Mouse (Mus musculus): Measurements from ENCODE around the gene Phox2a.
A peak's percentile ranks its signal among the peaks of the same experiment; 100 is the strongest.

Phox2a gene

DNA sequence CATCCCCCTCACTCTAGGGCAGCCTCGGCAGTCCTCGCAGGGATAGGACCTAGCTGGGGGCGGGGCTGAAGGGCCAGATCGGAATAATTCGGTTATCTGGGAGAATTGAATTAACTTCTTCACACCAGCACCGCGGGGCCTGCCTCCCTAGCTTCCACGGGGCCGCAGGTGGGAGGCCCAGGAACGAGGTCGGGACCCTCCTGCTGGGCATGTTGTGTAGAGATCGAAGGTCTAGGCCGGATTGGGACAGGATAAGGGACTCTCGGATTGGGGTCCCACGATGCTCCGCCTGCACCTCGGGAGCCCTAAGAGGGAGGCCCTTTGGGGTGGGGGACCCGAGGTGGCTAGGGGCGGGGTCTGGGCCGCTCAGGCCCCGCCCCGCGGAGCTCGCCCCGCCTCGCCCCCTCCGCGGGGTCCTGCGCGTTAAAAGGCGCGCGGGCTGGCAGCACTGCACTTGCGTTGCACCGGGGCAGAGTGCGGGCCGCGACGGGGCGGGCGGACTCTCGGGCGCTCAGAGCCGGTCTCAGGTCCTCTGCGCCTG lies at the start of gene Phox2a:
Gene Phox2a (plus strand): TSS at position 453 of the 541 bp plus-strand sequence.
- DNase-seq, result no peak

DNA sequence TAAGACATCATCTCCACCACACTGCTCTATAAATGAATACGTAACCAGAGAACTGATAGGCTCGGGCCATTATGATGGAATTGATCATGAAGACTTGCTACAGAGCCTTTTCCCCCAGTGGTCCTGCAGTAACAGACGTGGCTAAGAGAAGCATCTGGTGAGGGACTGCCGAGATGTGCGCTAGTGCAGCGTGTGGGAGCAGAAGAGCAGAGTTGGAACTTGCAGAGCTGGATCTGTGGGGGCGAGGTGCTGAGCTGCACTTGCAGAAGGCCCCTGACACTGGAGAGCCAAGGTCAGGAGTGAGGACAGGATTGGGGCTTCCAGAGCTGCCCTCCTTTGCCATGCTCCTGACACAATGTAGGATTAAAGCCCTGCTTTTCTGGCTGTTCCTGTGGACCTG lies 48.1 kb upstream of the Phox2a start:
- DNase-seq, result no peak

DNA sequence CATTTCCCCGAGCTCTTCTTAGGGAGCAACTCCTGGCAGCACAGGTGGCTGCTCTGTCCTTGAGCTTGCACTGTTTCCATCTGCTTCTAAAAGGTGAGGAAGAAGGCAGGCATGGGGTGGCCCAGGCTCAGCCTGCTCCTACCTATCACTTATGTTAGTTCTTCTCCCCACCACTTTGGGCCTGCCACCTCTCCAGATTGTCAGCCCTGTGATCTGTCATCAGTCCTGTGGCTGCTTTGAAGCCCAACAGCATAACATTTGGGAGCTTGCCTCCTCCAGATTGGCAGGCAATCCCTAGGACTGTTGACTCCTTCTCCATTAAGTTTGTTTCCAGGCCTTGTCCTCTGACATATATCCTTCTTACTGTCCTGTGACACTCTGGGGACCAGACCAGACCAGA lies 46.5 kb upstream of the Phox2a start:
- DNase-seq, result no peak

DNA sequence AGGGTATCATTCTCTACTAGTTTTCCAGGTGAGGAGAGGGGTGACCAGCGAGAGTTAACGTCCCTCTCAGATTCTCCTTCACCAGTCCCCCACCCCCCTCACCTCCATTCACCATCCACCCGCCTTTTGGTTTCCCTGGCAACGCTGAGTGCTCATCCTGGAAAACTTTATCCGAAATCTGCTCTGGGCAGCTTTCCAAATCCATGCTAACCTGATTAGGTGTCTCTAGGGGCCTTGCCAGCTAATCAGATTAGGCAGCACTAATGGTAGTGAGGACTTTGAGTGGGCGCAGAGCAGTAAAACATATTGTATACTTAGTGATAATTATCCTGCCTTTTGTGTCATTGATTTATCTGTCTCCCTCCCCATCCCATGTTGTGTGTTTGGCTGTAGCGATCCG lies 45.4 kb upstream of the Phox2a start:
- no peak for DNase-seq

DNA sequence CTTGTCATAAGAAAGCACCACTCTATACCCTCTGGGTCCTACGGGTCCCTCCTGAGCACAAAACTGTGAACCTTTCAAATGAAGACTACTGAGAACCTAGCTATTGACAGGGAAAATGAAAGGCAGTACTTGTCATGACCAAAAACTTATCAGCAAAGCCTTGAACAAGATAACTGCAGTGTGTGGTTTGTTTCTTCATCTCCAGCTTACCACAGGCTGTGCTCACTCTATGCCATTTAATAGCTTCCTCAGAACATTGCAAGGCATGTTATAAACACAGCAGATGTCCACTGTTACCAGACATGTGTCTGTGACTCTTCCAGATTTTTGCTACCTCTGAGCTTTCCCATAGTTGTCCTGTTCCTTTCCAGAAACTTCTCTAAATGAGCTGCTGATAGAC lies 41.1 kb upstream of the Phox2a start:
- DNase-seq, result no peak

DNA sequence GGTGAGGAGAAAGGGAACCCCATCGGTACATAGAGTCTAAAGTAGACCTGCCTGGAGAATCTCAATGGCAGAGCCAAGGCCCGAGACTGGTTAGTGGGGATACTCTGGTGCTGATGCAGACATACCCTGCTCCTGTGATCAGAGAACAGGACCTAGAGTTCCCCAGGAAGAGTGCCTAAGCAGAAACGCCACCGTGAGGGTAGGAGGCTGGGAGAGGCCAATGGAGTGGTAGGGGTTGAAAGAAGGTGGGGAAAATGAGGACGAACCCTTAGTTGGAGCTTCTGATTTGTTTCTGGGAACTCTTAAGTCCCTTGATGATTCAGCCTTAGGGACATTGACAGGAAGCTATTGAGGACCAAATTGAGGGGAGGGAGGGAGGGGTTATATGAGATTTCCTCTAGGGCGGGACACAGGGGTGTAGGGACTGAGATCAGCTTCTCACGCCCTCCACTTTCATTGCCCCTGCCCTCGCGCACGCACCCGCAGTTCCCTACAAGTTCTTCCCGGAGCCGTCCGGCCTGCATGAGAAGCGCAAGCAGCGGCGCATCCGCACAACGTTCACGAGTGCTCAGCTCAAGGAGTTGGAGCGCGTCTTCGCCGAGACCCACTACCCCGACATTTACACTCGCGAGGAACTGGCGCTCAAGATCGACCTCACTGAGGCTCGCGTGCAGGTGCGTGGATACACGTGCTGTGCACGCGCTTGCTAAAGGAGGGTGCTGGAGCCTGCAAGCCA lies 2.4 kb downstream of the Phox2a start:
- no peak for DNase-seq

DNA sequence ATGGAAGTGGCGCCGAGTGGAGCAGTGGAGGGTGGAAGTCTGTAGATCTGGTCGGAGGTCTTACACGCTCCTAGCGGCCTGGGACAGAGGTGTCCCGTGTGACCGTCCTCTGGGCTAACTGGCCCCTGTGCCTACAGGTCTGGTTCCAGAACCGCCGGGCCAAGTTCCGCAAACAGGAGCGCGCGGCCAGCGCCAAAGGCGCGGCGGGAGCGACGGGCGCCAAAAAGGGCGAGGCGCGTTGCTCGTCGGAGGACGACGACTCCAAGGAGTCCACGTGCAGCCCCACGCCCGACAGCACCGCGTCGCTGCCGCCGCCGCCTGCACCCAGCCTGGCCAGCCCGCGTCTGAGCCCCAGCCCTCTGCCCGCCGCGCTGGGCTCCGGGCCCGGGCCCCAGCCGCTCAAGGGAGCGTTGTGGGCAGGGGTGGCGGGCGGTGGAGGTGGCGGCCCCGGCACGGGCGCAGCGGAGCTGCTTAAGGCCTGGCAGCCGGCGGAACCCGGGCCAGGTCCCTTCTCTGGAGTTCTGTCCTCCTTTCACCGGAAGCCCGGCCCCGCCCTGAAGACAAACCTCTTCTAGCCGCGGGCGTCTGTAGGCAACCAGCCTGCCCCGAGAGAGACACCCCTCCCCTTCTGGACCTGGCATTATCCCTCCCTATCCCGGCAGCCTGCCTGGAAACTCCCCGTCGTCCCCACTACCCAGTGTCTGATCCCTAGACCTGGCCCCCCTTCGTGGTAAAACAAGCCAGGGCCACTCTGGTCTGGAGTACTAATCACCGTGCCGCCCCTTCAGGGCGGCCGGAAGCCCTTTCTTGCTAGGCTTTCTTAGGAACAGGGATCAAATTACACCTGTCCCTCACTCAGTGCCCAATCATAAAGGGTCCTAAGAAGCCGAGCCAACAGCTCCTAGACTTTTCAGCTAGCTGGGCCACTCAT lies 3.7 kb downstream of the Phox2a start:
- no peak for DNase-seq

DNA sequence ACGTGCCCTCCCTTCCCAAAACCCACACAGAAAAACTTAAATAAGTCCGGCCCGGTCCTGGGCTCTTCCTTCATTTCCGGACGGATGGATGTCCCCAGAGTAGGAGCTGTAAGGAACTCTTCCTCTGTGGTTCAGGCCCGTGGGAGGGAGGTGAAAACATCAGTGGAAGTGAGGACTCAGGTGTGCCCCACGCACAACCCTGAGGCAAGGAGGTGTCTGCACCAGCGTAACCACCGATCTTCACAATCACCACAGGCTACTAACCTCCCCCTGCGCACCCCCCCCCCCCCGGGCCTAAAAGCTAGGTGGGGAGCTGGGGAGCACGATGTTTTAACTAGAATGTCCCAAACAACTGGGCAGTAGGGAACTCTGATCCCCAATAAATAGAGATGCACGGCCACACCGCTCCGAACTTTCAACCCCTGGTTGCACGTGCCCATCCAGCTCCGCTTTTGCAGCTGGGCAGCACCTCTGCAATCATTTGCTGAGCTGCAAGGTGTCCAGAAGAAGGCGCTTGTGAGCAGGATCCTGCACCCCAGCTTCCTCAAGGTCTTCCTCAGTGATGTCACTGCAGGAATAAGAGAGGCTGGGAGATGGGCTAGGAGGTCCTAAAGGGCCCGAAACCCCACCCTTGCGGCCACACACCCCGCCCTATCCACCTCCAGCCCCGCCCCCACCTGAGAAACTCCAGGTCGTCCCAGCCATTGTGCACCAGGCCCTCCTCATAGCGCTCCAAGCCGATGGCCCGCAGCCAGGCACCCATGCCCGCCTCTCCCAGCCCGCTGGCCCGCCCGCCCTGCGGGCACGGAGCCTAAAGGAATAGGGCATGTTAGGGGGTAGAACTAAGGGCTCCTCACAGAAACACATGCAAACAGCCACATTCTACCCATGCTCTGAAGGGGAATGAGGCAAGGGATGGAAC lies 5.0 kb downstream of the Phox2a start:
- DNase-seq, result no peak

DNA sequence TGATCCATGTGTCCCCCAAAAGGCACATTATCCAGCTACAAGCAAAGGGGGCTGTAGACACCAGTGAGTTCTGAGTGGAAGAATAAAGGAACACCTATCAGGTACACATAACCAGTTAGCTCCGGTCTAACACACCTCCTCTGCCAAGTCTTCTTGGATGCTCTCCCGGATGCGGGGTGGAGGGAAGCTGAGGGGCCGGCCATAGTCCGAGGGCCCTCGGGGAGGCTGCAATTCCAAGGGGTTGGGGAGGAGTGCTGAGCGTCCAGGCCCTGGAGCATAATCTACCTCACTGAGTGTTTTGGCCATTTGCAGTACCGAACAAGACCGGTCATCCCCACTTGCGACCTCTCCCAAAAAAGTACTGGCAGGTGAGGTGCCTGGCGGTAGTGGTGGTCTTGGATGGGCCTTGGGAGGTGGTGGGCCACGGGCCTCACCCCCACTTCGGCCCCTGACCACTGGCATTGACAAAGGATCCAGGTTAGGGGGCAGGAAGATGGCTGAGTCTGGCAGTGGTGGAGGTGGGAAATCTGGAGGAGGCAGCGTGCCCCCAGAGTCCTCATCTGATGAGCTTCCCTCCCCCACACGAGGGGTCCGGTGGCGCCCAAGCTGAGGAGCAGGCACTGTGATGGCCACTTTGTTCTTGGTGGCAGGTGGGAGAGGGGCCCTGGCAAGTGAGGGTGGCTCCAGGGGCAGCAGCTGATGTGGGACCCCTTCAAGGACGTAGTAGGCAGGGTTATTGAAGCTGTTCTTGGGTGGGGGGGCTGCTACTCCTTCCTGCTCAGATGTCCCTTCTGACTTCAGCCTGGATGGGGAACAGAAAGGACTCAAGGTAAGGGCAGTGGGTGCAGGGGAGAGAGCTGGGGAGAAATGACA lies 5.9 kb downstream of the Phox2a start:
- DNase-seq, result no peak

DNA sequence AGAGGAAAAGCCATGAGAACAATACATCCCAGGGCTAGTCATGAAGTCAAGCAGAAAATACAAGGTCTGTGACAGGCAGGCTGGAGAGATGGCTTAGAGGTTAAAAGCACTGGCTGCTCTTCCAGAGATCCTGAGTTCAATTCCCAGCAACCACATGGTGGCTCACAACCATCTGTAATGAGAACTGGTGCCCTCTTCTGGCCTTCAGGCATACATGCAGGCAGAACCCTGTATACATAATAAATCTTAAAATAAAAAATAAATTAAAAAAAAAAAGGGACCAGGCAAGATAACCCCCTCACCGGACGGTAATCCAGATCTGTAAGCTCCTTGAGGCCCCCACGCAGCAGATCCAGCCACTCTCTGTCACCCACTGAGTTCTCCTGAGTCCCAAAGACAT lies 12.3 kb downstream of the Phox2a start:
- no peak for DNase-seq

DNA sequence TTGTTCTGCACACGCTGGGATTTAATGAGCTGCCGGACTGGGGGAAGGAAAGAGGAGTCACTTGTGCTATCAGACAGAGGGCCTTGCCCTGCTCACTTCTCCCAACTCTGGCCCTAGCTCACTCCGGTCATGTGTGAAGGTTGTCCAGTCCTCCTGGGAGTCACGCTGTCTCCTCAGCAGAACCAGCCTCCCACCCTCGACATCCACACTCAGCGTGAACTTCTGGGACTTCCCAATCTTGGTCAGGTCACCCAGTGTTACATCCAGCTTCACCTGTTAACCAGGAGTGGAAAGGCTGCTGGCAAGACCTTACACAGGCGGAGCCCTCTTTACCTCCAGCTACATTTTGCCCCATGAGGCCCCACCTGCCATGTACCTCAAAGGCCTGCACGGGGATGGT lies 13.3 kb downstream of the Phox2a start:
- no peak for DNase-seq

DNA sequence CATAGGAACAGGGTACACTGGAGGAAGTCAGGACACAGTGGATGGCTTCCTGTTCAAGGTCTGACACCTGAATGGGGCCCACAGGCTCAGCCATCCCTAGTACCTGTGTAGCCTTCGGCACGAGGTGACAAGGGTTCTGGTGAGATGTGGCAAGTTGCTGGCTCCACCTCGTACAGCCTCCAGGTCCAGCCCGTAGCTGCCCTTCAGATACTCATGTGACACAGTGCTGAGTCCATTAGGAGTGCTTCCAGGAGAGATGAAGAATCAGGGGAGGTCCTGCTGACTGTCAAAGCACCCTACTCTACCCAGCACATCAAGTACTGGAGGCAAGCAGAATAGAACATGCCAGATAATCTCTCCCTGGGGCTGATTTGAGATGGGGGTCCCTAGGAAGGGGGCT lies 14.3 kb downstream of the Phox2a start:
- DNase-seq, result no peak

DNA sequence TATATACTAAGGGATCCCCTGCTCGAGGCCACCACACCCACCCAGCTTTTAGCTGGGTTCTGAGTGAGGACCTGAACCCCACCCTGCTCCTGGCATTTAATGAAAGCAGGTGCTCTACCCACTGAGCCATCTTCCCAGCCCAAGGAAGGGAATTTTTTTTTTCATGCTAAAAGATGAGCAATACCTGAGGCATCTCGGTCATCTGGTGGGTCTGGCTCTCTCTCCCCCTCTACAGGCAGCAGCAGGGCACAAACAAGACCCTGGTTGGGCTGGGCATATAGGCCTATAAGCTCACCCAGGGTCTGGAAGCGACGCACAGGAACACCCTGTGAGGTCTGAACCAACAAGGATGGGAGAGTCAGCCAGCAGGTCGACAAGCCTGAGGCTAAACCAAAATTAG lies 15.2 kb downstream of the Phox2a start:
- no peak for DNase-seq

DNA sequence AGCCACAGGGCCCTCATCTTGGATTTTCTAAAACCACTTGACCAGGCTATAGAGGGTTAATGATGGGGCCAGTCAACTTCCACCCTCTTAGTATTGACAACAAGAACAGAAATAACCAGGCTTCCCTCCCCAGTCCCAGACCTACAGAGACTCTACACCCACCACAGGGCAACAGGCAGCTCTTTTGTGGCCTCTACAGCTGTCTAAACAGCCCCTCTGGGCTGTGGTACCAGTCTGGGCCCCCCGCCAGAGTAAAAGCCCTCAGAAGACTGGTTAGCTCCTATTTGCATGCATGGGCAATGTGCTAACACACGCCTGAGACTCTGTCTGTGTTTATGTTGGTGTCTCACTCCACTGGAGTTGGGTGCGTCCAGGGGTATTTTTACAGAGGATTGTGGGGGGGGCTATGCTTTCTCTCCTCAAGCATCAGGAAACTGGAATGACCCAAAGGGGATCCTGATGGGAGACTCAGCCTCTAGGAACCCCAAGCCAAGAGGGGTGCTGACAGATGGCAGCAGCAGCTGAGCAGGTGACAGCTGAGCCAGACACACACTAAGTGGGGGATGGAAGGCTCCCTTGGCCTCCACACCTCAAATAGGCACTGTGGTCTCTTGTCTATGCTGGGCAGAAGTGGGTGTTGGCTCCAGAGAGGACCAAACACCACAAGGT lies 15.9 kb downstream of the Phox2a start:
- DNase-seq, result no peak

DNA sequence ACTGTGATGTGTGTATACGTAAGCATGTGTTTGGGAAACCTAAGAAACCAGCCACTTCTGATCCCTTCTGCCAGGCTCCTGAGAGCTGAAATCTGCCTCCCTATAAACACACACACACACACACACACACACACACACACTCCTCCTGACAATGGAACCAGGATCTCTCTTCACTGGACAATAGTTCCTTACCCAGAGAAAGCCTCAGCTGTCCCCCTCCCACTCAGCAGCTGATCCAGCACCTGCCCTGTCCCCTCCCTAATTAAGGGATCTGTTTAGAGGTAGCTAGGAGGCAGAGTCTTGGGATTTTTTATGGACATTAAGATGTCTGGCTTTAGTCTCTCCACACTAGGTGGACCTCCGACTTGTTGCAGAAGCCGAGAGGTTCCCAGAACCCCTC lies 16.8 kb downstream of the Phox2a start:
- DNase-seq, result no peak

DNA sequence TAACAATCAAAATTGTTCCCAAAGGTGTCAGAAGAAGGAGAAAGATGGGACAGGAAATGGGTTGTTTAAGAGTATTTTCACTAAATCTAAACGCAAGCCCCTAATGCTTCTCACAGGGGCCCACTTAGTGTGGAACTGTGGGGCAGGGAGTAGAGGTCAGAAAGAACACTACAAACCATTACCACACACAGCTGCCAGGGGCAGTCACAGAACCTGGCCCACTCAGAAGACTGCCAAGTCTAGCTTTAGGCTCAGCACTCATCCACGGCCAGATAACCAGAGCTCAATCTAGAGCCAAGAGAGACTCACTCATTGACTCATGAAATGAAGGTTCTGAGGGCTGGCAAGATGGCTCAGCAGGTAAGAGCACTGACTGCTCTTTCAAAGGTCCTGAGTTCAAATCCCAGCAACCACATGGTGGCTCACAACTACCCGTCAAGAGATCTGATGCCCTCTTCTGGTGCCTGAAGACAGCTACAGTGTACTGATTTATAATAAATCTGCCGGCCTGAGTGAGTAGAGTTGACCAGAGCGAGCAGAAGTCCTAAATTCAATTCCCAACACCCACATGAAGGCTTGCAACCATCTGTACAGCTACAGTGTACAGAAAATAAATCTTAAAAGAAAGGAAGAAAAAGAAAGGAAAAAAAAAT lies 17.5 kb downstream of the Phox2a start:
- DNase-seq, result no peak

DNA sequence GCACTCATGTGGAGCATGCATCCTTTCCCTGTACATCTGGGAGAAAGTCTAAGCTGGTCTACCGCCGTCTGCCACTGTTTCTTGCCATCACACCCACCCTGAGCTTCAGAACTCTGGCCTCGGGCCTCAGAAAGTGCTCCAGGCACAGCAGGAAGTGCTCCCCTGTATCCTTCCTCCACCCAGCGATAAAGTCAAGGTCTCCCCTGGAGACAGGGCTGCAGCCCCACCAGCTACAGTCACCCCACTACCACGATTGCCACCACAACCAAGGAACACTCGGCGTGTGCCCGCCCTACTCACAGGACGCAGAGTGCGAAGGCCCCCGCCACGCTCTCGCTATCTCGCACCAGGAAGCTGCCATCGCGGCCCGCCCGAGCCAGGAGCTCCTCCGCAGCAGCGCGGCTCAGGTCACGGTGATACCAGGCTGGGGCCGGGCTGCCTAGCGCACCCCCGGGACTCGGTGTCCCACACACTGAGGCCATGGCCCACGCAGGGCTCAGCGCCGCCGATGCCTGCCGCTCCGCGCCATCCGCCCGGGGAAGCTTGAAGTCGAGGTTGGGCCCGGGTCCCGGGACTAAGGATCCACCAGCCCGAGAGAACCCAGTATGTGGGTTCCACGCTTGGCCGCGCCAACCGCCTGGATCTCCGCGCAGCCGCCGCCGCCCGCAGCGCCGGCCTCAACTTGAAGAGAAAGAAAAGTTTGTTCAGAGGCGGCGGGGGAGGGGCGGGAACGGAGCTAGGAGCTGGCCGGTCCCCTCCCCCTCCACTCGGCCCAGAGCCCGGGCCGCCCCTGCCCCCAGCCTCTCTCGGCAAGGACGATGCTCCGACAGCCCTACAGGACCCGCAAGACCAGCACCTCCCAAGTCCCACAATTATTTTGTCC lies 18.4 kb downstream of the Phox2a start:
- peak; percentile 39 for DNase-seq

DNA sequence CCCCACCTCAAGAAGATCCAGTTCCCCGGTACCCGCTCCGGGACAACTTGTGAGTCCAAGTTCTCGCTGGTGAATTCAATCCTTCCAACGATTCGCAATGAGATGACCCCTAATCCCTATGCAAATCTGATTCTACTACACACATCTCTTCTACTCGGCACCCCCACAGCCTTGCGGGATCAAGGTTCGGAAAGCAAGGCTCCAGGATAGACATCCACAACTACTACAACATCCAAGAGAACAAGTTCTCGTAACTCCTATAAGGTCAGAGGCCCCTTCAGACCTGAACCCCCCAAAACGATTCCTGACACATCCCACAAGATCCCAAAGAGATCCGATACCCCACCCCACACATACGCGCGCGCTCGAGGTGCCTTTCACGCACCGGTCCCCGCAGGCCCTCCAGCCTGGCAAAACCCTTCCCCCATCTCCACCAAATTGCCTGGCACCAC lies 19.1 kb downstream of the Phox2a start:
- peak; percentile 34 for DNase-seq
